22 mouse cellular contexts compared by ENCODE assay signal in the genomic region with DNA sequence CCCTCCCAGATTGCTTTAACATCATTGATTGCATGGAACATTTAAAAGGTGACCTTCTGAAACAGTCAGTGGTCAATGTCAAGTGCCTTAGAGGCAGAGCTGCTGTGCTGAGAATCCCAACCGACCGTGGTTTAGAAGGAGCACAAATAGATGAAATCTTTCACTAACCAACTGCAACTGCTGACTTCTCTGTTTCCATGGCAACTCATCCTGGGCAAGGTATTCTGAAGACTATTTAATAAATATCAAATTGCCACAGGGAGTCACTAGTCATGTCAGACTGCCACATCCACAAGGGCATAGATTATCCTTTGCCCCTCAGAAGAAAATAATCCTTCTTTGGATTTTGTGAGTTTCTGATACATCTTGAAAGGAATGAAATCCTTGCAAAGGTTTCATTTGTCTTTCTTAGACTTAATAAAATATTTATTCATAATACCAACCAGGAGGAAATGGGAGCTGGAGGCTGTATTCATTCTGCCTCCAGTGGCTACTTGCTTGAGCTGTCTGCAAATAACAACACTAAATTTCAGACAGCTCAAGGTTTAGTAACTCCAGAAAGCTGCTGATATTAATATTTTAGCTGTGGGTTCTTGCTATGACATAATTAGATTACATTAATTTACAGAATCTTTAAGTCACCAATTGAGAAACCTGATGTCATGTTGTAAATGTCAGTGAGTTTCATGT. TPM values are rescaled to one million over a fixed set of nuclear protein-coding genes. Genes with fewer than 3 reads are reported as not detected.
DNase-seq lines count a peak whose midpoint lies in the region; ATAC-seq lines count a peak whose summit lies in the region.
"Had no signal": no experiment of that assay in that cellular context is flagged by ENCODE, and none has a peak within 500 bp of the region (broad histone marks: within the 10 kb centered on the region; RNA-seq: fewer than 3 reads in every experiment).

No protein-coding gene starts in this region.

- 50% methylated on average over 2 of the region's 2 CpGs for WGBS in forebrain, embryonic 13.5 days
- 52% methylated on average over 2 of the region's 2 CpGs for WGBS in forebrain, embryonic 11.5 days
- 30% methylated on average over 2 of the region's 2 CpGs for WGBS in hindbrain, embryonic 14.5 days
- WGBS in midbrain, embryonic 15.5 days, result 11% methylated on average over 2 of the region's 2 CpGs

- no peak overlapping the region for H3K4me2 ChIP-seq in forebrain, embryonic 13.5 days
- no peak overlapping the region for H3K4me2 ChIP-seq in forebrain, embryonic 11.5 days (ENCODE audit: low read depth, low read length, severe bottlenecking)
- H3K4me2 ChIP-seq in hindbrain, embryonic 14.5 days (replicated peaks), result no peak overlapping the region
- H3K4me2 ChIP-seq in midbrain, embryonic 15.5 days, result peak overlapping the region; percentile 7; the same call in 1 of the 2 replicates
- H3K4me2 ChIP-seq: heart, embryonic 11.5 days; lung, embryonic 15.5 days; midbrain, embryonic 12.5 days had no signal

- 0 out of 2 replicates have a peak, but pooled peaks have one; percentile 21 for ATAC-seq in forebrain, embryonic 13.5 days
- no peak for ATAC-seq in forebrain, embryonic 11.5 days (replicated peaks; ENCODE audit: low FRiP score)
- peak; percentile 65 for ATAC-seq in hindbrain, embryonic 14.5 days (ENCODE audit: low FRiP score)
- ATAC-seq in midbrain, embryonic 15.5 days (replicated peaks), result peak; percentile 91
- ATAC-seq in cerebellum, adult (ENCODE audit: insufficient number of reproducible peaks, low FRiP score, low TSS enrichment), result no peak

- DNase-seq in forebrain, embryonic 11.5 days (ENCODE audit: low spot score), result no peak
- DNase-seq in brain, adult 2 months (ENCODE audit: low read depth, low spot score), result peak; percentile 57
- peak; percentile 72 for DNase-seq in hindbrain, embryonic 14.5 days (ENCODE audit: low spot score)
- no peak for DNase-seq in heart, adult 18-20 months
- DNase-seq: adrenal gland, postnatal 25 days; cerebellum, adult 8-10 months; heart, postnatal 10 days; kidney, adult 18-20 months; kidney, postnatal 14 days; lung, postnatal 4 days; right cerebral cortex, postnatal 25 days; thymus, postnatal 4 days had no signal

- no peak overlapping the region for H3K4me3 ChIP-seq in forebrain, embryonic 13.5 days
- no peak overlapping the region for H3K4me3 ChIP-seq in forebrain, embryonic 11.5 days (ENCODE audit: low read depth, low read length)
- no peak overlapping the region for H3K4me3 ChIP-seq in hindbrain, embryonic 14.5 days (replicated peaks; ENCODE audit: low read length)
- no peak overlapping the region for H3K4me3 ChIP-seq in midbrain, embryonic 15.5 days
- H3K4me3 ChIP-seq: lung, embryonic 15.5 days; midbrain, embryonic 12.5 days had no signal

- no peaks in the 10 kb centered on the region for H3K36me3 ChIP-seq in forebrain, embryonic 13.5 days (ENCODE audit: poor library complexity, severe bottlenecking)
- no peaks in the 10 kb centered on the region for H3K36me3 ChIP-seq in forebrain, embryonic 11.5 days (ENCODE audit: control insufficient read depth, insufficient read depth, low read length)
- no peaks in the 10 kb centered on the region for H3K36me3 ChIP-seq in hindbrain, embryonic 14.5 days (replicated peaks; ENCODE audit: control insufficient read depth, insufficient read depth)
- no peaks in the 10 kb centered on the region for H3K36me3 ChIP-seq in midbrain, embryonic 15.5 days (replicated peaks)
- H3K36me3 ChIP-seq: lung, embryonic 15.5 days; midbrain, embryonic 12.5 days had no signal

- H3K27ac ChIP-seq in forebrain, embryonic 13.5 days, result no peak overlapping the region
- no peak overlapping the region for H3K27ac ChIP-seq in forebrain, embryonic 11.5 days (ENCODE audit: low read depth, low read length)
- H3K27ac ChIP-seq in hindbrain, embryonic 14.5 days, result peak overlapping the region; percentile 64
- peak overlapping the region; percentile 74 for H3K27ac ChIP-seq in midbrain, embryonic 15.5 days
- H3K27ac ChIP-seq: liver, embryonic 14.5 days; lung, embryonic 15.5 days; midbrain, embryonic 12.5 days had no signal

- no peaks in the 10 kb centered on the region for H3K4me1 ChIP-seq in forebrain, embryonic 13.5 days
- no peaks in the 10 kb centered on the region for H3K4me1 ChIP-seq in forebrain, embryonic 11.5 days (replicated peaks; ENCODE audit: control insufficient read depth, insufficient read depth, low read length)
- H3K4me1 ChIP-seq in hindbrain, embryonic 14.5 days (replicated peaks; ENCODE audit: control insufficient read depth, insufficient read depth, low read length), result peaks cover 11% of the 10 kb centered on the region; the same call in 1 of the 2 replicates
- H3K4me1 ChIP-seq in midbrain, embryonic 15.5 days, result peaks cover 17% of the 10 kb centered on the region
- H3K4me1 ChIP-seq: lung, embryonic 15.5 days had no signal

- H3K27me3 ChIP-seq in forebrain, embryonic 13.5 days, result no peaks in the 10 kb centered on the region
- no peaks in the 10 kb centered on the region for H3K27me3 ChIP-seq in forebrain, embryonic 11.5 days (ENCODE audit: control insufficient read depth, insufficient read depth, low read length)
- H3K27me3 ChIP-seq in hindbrain, embryonic 14.5 days (ENCODE audit: control insufficient read depth, insufficient read depth, low read length), result no peaks in the 10 kb centered on the region
- H3K27me3 ChIP-seq in midbrain, embryonic 15.5 days (replicated peaks), result no peaks in the 10 kb centered on the region
- H3K27me3 ChIP-seq: CH12.LX; lung, embryonic 15.5 days; midbrain, embryonic 12.5 days had no signal

- no peaks in the 10 kb centered on the region for H3K9me3 ChIP-seq in forebrain, embryonic 13.5 days (replicated peaks)
- H3K9me3 ChIP-seq in forebrain, embryonic 11.5 days (ENCODE audit: control insufficient read depth, low read length), result no peaks in the 10 kb centered on the region
- no peaks in the 10 kb centered on the region for H3K9me3 ChIP-seq in hindbrain, embryonic 14.5 days (ENCODE audit: control insufficient read depth, low read length)
- H3K9me3 ChIP-seq in midbrain, embryonic 15.5 days, result no peaks in the 10 kb centered on the region
- H3K9me3 ChIP-seq: lung, embryonic 15.5 days; midbrain, embryonic 12.5 days had no signal

- H3K9ac ChIP-seq in forebrain, embryonic 13.5 days, result no peak overlapping the region
- no peak overlapping the region for H3K9ac ChIP-seq in forebrain, embryonic 11.5 days (ENCODE audit: low read length)
- H3K9ac ChIP-seq in hindbrain, embryonic 14.5 days, result no peak overlapping the region
- H3K9ac ChIP-seq in midbrain, embryonic 15.5 days, result no peak overlapping the region
- H3K9ac ChIP-seq: liver, embryonic 14.5 days; lung, embryonic 15.5 days; midbrain, embryonic 12.5 days had no signal

RNA-seq across cellular contexts. Expression of gene Map2, which starts 26.1 kb away (rescaled TPM):
- 332 and 364 TPM in 2 replicates for polyA plus RNA-seq in forebrain, embryonic 13.5 days (2015; fragmentation: Nextera tagmentation; extraction: Ambion mirVana)
- 164 and 177 TPM in 2 replicates for polyA plus RNA-seq in forebrain, embryonic 11.5 days (2014; fragmentation: Nextera tagmentation; extraction: Ambion mirVana)
- polyA plus RNA-seq in hindbrain, embryonic 14.5 days (2014; fragmentation: Nextera tagmentation; extraction: Ambion mirVana), result 413 and 417 TPM in 2 replicates
- 425 and 464 TPM in 2 replicates for polyA plus RNA-seq in midbrain, embryonic 15.5 days (2015; fragmentation: Nextera tagmentation; extraction: Ambion mirVana)
- total RNA-seq in heart, adult 18-20 months (2021), result 1 to 10 TPM; 2.3 to 3.9 TPM
- total RNA-seq: common myeloid progenitor, adult 5-6 weeks; MEL had no signal

Comparison
In these comparisons a context has a peak if more than half of its experiments do, and no peak if none do; other contexts are left out.
1. ATAC-seq: peak in forebrain, embryonic 13.5 days (single experiment), hindbrain, embryonic 14.5 days (single experiment) and midbrain, embryonic 15.5 days (single experiment); none in forebrain, embryonic 11.5 days (single experiment) and cerebellum, adult (single experiment).
2. H3K27ac ChIP-seq: peak in hindbrain, embryonic 14.5 days (single experiment) and midbrain, embryonic 15.5 days (single experiment); none in forebrain, embryonic 13.5 days (single experiment) and forebrain, embryonic 11.5 days (single experiment).
3. DNase-seq: peak in brain, adult 2 months (single experiment) and hindbrain, embryonic 14.5 days (single experiment); none in forebrain, embryonic 11.5 days (single experiment) and heart, adult 18-20 months (0 of 2).